Mouse (Mus musculus): ENCODE data around the gene Poglut1.

GRCm38 (mm10) chr16:38510846-38511245 lies 39.2 kb downstream of the Poglut1 start:
- TF ChIP-seq CTCF (IDR thresholded peaks at IDR 0.05; ENCODE audit: low read depth): no peak
- no peak for TF ChIP-seq EP300 (optimal IDR thresholded peaks at IDR 0.05)
